Mouse (Mus musculus): ENCODE measurements around the gene Ispd. TPM values are rescaled to one million over a fixed set of nuclear protein-coding genes. Genes with fewer than 3 reads are reported as not detected.

Gene Ispd
- polyA plus RNA-seq, 1 experiment from 2014 or later: 1.9 TPM

DNA sequence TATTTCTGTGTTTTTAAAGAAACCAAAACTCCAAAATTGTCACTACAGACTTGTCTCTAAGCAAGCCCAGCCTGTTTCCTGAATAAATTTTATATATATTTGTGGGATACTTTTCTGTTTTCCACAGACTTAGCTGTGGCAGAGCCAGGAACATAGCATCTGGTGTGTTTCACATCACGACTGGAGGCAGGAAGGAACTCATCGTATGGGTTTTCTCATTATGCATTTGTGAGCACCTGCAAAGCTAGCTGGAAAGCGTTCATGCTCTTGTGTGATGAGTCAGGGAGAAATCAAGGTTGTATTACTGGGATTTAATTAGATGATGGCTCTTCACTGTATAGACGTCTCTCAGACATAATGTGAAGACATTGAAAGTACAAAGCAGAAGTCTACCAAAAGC, 90.2 kb downstream of the Ispd start:
- Histone ChIP-seq H3K27me3 (no peaks in the 10 kb centered on the region), H3K4me3 (replicated peaks) (no peak overlapping the region), H3K4me1 (replicated peaks) (no peaks in the 10 kb centered on the region), H3K27ac (replicated peaks) (no peak overlapping the region), H3K36me3 (replicated peaks) (no peaks in the 10 kb centered on the region), H3K4me2 (no peak overlapping the region), H3K9me3 (replicated peaks) (no peaks in the 10 kb centered on the region), H3K9ac (no peak overlapping the region)
- 64% methylated on average over 4 of the region's 4 CpGs for WGBS (ENCODE audit: insufficient replicate concordance)
- ATAC-seq (ENCODE audit: insufficient read depth): no peak

DNA sequence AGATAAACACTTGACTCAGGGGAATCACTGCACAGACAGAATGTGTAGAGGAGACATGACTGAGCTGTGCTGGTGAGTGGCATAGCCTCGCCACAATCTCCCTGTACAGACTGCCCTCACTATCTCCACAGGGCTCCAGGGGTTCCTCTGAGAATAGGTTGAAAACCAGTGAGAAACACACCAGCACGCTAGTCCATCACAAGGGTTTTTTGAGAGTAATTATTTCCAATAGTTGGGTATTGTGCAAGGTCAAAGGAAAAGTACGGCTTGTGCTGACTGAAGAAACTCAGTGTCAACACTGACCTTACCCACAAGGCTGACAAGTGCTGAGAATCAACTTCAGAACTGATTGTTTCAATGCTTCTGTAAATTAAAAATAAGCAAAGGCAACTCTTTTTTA, 92.9 kb downstream of the Ispd start:
- H3K36me3 ChIP-seq (replicated peaks): no peaks in the 10 kb centered on the region
- H3K9ac ChIP-seq: no peak overlapping the region
- H3K4me3 ChIP-seq (replicated peaks): no peak overlapping the region
- H3K9me3 ChIP-seq (replicated peaks): no peaks in the 10 kb centered on the region
- 50% methylated on average over 3 of the region's 3 CpGs for WGBS (ENCODE audit: insufficient replicate concordance)
- no peak overlapping the region for H3K4me2 ChIP-seq
- no peak overlapping the region for H3K27ac ChIP-seq (replicated peaks)
- no peaks in the 10 kb centered on the region for H3K4me1 ChIP-seq (replicated peaks)
- ATAC-seq (ENCODE audit: insufficient read depth): no peak
- H3K27me3 ChIP-seq: no peaks in the 10 kb centered on the region

DNA sequence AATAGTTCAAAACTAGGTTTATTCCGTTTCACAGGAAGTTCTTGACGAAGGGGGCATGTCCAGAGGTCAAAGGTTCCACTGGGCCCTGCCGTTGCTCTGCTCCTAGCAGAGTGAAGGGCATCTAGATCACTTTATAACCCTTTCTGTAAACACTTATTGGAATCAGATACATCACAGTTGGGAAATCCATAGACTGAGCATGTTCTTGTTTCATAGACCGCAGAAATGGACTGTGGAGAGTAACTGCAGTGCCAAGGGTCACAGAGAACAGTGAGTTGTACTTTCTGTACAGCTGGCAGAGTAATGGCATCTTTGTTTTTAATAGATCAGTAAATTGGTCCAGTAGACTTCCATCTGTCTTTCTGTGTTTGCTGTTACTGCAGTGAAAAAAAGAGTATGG, 94.0 kb downstream of the Ispd start:
- H3K9me3 ChIP-seq (replicated peaks): no peaks in the 10 kb centered on the region
- H3K27ac ChIP-seq (replicated peaks): no peak overlapping the region
- no peak overlapping the region for H3K9ac ChIP-seq
- 60% methylated on average over 4 of the region's 4 CpGs for WGBS (ENCODE audit: insufficient replicate concordance)
- H3K36me3 ChIP-seq (replicated peaks): no peaks in the 10 kb centered on the region
- no peak overlapping the region for H3K4me3 ChIP-seq (replicated peaks)
- no peak overlapping the region for H3K4me2 ChIP-seq
- no peak for ATAC-seq (ENCODE audit: insufficient read depth)
- no peaks in the 10 kb centered on the region for H3K27me3 ChIP-seq
- H3K4me1 ChIP-seq (replicated peaks): no peaks in the 10 kb centered on the region

DNA sequence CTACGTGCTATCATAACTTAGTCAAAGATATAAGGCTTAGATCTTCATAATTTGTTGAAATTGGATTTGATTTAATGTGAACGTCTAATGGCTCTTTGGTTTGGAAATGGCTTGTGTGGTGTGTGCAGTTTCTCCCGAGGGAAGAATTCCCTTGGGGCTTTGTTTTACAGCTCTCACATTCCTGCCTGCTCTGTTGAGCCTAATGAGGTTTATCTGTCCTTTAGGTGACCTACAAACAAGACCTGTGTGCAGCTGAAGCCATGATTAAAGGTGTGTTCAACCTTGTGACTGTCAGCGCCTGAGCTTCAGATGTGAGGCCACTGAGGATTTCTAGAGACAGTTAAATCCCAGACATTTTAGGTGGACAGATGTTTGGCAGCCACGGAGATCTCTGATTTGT, 95.2 kb downstream of the Ispd start:
- no peak overlapping the region for H3K4me2 ChIP-seq
- H3K9ac ChIP-seq: no peak overlapping the region
- H3K4me1 ChIP-seq (replicated peaks): no peaks in the 10 kb centered on the region
- 52% methylated on average over 5 of the region's 5 CpGs for WGBS (ENCODE audit: insufficient replicate concordance)
- no peaks in the 10 kb centered on the region for H3K36me3 ChIP-seq (replicated peaks)
- H3K9me3 ChIP-seq (replicated peaks): no peaks in the 10 kb centered on the region
- ATAC-seq (ENCODE audit: insufficient read depth): no peak
- no peak overlapping the region for H3K4me3 ChIP-seq (replicated peaks)
- H3K27me3 ChIP-seq: no peaks in the 10 kb centered on the region
- no peak overlapping the region for H3K27ac ChIP-seq (replicated peaks)

DNA sequence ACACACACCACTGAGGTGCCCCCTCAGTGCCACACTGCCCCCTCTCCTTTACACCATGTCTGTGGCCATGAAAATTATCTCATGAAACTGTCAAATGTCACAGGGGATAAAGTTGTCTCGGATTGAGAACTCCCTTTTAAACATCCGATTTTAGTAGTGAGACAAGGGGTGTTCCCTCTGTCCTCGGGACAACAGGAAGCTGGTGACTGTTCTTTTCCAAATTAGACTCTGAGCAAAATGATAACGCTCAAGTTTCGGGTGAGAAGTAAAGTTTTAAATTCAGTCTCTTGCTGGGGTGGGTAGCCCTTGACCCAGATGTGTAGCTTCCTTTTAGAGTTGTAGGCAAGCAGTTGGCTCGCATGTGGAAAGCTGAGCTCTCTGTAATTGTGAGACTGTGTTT, 96.3 kb downstream of the Ispd start:
- WGBS (ENCODE audit: insufficient replicate concordance): 41% methylated on average over 6 of the region's 6 CpGs
- Histone ChIP-seq H3K9ac (no peak overlapping the region), H3K36me3 (replicated peaks) (no peaks in the 10 kb centered on the region), H3K4me3 (replicated peaks) (no peak overlapping the region), H3K27me3 (no peaks in the 10 kb centered on the region), H3K4me1 (replicated peaks) (no peaks in the 10 kb centered on the region), H3K27ac (replicated peaks) (no peak overlapping the region), H3K9me3 (replicated peaks) (no peaks in the 10 kb centered on the region), H3K4me2 (no peak overlapping the region)
- ATAC-seq (ENCODE audit: insufficient read depth): no peak

DNA sequence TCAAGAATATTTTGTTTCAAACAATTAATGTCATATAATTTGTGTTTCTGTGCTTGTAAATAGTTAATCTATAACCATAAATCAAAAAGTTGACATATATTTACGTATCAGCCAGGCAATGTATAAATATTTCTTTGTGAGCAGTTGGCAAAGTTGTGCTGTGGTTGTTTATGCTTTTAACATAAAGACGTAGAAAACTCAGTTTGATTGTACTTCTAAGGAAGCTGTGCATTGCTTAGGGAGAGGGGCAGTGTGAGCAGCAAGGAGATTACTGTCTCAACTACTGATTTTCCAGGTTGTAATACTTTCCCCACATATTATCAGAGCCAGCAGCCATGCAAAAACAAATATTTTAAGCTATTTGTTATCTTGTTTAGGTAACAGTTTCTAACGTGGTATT, 96.7 kb downstream of the Ispd start:
- no peaks in the 10 kb centered on the region for H3K27me3 ChIP-seq
- no peaks in the 10 kb centered on the region for H3K4me1 ChIP-seq (replicated peaks)
- no peak for ATAC-seq (ENCODE audit: insufficient read depth)
- WGBS (ENCODE audit: insufficient replicate concordance): 44% methylated on average over 3 of the region's 3 CpGs
- H3K27ac ChIP-seq (replicated peaks): no peak overlapping the region
- H3K4me2 ChIP-seq: no peak overlapping the region
- H3K9me3 ChIP-seq (replicated peaks): no peaks in the 10 kb centered on the region
- H3K4me3 ChIP-seq (replicated peaks): no peak overlapping the region
- no peak overlapping the region for H3K9ac ChIP-seq
- H3K36me3 ChIP-seq (replicated peaks): no peaks in the 10 kb centered on the region

DNA sequence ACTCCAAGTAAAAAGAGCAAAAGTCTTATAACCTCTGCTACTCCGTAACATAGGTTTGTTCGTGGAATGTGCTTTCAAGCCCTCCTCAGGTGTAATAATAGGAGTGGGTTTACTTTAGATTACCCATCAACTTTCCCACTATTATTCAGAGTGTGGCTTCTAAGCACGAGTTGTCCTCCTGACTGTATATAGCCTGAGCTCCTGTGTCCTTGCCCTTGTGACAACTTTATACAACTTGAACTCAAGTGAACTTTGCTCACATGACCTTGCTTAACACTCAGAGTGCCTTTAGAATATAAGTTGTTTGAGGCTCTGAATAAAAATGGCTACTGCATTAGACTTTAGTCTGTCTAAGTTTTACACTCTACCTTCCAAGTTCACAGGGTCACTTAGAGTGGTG, 100.5 kb downstream of the Ispd start:
- H3K4me2 ChIP-seq: no peak overlapping the region
- H3K36me3 ChIP-seq (replicated peaks): no peaks in the 10 kb centered on the region
- H3K9ac ChIP-seq: no peak overlapping the region
- WGBS (ENCODE audit: insufficient replicate concordance): 64% methylated on average over 3 of the region's 3 CpGs
- no peaks in the 10 kb centered on the region for H3K9me3 ChIP-seq (replicated peaks)
- no peak overlapping the region for H3K27ac ChIP-seq (replicated peaks)
- H3K4me3 ChIP-seq (replicated peaks): no peak overlapping the region
- H3K27me3 ChIP-seq: no peaks in the 10 kb centered on the region
- no peaks in the 10 kb centered on the region for H3K4me1 ChIP-seq (replicated peaks)
- ATAC-seq (ENCODE audit: insufficient read depth): no peak

DNA sequence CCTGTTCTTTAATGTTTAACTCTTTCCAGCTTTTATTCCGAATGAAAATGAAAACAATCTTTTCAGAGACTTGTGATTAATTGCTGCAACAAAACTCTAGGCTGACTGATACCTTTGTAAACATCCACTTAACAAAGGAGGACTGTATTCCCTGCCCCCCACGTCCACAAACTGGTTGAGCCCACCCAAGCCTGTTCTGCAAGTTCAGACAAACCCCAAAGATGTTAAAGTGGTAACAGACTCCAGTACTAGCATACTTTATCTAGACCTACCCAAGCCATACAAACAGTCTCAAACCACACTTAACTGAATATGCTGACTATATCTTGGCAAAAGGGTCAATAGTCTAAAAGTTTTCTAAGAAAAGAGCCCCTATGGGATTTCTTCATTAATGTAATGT, 102.1 kb downstream of the Ispd start:
- Histone ChIP-seq H3K9ac (no peak overlapping the region), H3K27me3 (no peaks in the 10 kb centered on the region), H3K9me3 (replicated peaks) (no peaks in the 10 kb centered on the region), H3K36me3 (replicated peaks) (no peaks in the 10 kb centered on the region), H3K4me1 (replicated peaks) (no peaks in the 10 kb centered on the region), H3K4me2 (no peak overlapping the region), H3K27ac (replicated peaks) (no peak overlapping the region), H3K4me3 (replicated peaks) (no peak overlapping the region)
- 24% methylated on average over 2 of the region's 2 CpGs for WGBS (ENCODE audit: insufficient replicate concordance)
- no peak for ATAC-seq (ENCODE audit: insufficient read depth)

DNA sequence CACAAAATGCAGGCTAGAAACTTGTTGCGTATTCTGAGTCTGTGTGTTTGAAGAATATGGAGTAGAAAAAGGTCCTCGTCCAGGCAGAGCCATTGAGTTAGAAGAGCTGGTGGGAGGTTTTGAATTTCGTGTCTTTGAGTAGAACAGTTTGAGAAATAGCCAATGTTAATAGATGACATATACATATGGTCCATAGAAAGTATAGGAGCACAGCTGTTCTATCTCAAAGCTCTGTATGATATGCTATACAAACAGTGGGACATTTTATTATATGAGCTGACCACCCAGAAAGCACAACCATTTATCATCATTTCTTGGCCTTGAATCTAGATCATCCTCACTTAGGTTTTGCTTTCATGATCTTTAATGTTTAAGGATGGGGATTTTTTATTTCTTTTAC, 116.3 kb downstream of the Ispd start:
- Histone ChIP-seq H3K4me1 (replicated peaks) (no peaks in the 10 kb centered on the region), H3K9me3 (replicated peaks) (no peaks in the 10 kb centered on the region), H3K9ac (no peak overlapping the region), H3K4me3 (replicated peaks) (no peak overlapping the region), H3K4me2 (no peak overlapping the region), H3K27ac (replicated peaks) (no peak overlapping the region), H3K27me3 (no peaks in the 10 kb centered on the region), H3K36me3 (replicated peaks) (no peaks in the 10 kb centered on the region)
- ATAC-seq (ENCODE audit: insufficient read depth): no peak
- 63% methylated on average over 3 of the region's 3 CpGs for WGBS (ENCODE audit: insufficient replicate concordance)

DNA sequence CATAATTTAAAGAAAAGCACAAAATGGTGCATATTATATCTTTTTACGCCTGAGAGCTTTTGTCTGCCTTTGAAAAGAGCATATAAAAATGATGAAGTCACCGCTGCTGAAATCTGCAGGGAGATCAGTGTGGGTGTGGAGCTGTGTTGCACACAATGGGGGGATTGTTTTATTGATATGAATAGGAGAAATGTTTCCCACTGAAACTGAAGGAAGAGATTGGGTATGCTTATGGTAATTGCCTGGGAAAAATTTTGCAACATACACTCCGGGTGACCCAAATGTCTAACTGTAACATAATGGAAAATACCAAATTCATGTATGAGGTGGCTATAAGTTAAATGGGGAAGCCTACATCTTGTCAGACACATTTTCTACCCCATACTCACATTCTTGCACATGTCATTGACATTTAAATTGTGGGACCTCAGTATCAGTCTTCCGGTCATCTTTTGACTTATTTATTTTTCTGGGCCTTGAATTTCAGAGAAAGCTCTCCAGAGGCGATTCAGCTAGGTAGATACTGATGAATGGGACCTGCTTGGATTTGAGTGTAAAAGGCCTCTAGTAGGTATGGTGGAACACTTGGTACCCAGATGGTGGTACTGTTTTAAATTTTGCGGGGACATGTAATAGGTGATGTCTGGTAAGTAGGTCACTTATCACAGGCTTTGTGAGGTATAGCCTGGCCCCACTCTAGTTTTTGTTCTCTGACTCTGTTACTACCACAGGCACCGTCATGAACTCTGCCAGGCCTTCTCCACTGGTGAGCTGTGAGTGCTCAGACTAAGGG, 126.1 kb downstream of the Ispd start:
- WGBS (ENCODE audit: insufficient replicate concordance): 74% methylated on average over 7 of the region's 7 CpGs
- H3K9me3 ChIP-seq (replicated peaks): no peaks in the 10 kb centered on the region
- H3K27ac ChIP-seq (replicated peaks): no peak overlapping the region
- no peaks in the 10 kb centered on the region for H3K27me3 ChIP-seq
- no peak overlapping the region for H3K4me2 ChIP-seq
- H3K4me1 ChIP-seq (replicated peaks): no peaks in the 10 kb centered on the region
- no peak overlapping the region for H3K4me3 ChIP-seq (replicated peaks)
- no peak overlapping the region for H3K9ac ChIP-seq
- no peak for ATAC-seq (ENCODE audit: insufficient read depth)
- H3K36me3 ChIP-seq (replicated peaks): no peaks in the 10 kb centered on the region

DNA sequence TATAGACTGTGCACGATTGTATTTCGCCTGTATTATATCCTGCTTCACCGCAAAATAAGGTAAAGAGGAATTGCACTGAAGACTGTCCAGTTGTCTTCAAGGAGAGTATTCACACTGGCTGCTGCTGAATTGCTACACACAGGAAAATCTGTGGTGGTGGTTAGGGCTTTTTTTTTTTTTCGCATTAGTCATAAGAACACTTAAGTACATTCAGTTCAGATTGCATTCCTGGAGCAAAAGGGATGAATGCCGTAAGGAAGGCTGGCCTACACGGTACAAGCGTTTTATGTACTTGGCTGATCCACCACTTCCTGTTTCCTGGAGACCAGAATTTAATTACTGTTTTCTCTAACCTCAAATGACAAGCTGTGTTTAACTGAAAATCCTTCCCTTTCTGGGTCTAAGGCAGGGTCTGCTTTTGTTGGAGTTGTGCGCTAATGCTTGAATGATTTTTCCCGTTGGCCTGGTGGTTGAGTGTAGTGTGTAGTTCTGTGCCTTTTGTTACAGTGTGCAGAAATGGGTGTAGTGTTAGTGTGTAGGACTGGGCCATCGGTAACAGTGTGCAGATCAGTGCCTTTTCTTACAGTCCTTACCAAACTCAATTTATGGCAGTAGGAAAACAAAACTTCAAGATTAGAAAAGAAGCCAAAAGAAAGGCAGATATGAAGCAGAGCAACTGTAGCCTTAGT, 128.8 kb downstream of the Ispd start:
- H3K9ac ChIP-seq: no peak overlapping the region
- H3K27ac ChIP-seq (replicated peaks): no peak overlapping the region
- H3K27me3 ChIP-seq: no peaks in the 10 kb centered on the region
- no peaks in the 10 kb centered on the region for H3K36me3 ChIP-seq (replicated peaks)
- 54% methylated on average over 10 of the region's 10 CpGs for WGBS (ENCODE audit: insufficient replicate concordance)
- ATAC-seq (ENCODE audit: insufficient read depth): no peak
- no peaks in the 10 kb centered on the region for H3K4me1 ChIP-seq (replicated peaks)
- no peak overlapping the region for H3K4me2 ChIP-seq
- H3K4me3 ChIP-seq (replicated peaks): no peak overlapping the region
- no peaks in the 10 kb centered on the region for H3K9me3 ChIP-seq (replicated peaks)

DNA sequence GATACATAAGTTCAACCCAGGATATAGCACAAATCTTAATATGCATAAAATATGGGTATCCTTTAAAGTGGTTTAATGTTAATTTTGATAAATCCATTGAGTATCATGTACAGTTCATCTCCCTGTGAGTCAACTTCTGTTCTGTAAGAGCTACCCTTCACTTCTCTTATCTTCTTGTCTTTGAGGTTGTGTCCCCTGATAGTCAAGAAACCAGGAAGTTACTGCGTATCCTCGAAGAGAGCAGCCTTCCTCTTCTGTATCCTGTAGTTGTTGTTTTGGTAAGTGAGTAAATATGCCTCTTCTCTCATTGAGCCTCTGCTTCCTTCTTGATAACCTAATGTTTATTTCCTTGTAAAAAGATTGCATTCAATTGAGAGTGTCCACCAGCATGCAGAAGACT, 140.5 kb downstream of the Ispd start:
- Histone ChIP-seq H3K27me3 (no peaks in the 10 kb centered on the region), H3K4me1 (replicated peaks) (no peaks in the 10 kb centered on the region), H3K4me2 (no peak overlapping the region), H3K36me3 (replicated peaks) (no peaks in the 10 kb centered on the region), H3K4me3 (replicated peaks) (no peak overlapping the region), H3K9me3 (replicated peaks) (no peaks in the 10 kb centered on the region), H3K27ac (replicated peaks) (no peak overlapping the region), H3K9ac (no peak overlapping the region)
- ATAC-seq (ENCODE audit: insufficient read depth): no peak
- WGBS (ENCODE audit: insufficient replicate concordance): 25% methylated on average over 2 of the region's 2 CpGs
